In genomic region chr9:72260337-72260736, GRCm38 (mm10) we compare ENCODE assay signal across 8 mouse cellular contexts. TPM values are rescaled to one million over a fixed set of nuclear protein-coding genes. Genes with fewer than 3 reads are reported as not detected.
A peak's percentile ranks its signal among the peaks of the same experiment; 100 is the strongest.
DNase-seq lines count a peak whose midpoint lies in the region; TF ChIP-seq lines count a peak whose summit lies in the region.

No protein-coding gene starts in this region.

- H3K4me3 ChIP-seq in layer of hippocampus, adult 2 months: no peak overlapping the region
- peak overlapping the region; percentile 38 for H3K4me3 ChIP-seq in megakaryocyte, embryonic 14.5 days (replicated peaks)

- no peak for DNase-seq in layer of hippocampus, adult 2 months (ENCODE audit: low spot score in 2 of 2)
- no peak for DNase-seq in layer of hippocampus, postnatal 25 days (ENCODE audit: extremely low spot score in 1 of 2, low spot score in 1 of 2)
- peak; percentile 42 for DNase-seq in WW6 (ENCODE audit: low read depth, low spot score)
- DNase-seq in kidney, adult 9 months: peak; percentile 74
- DNase-seq in urinary bladder, adult 18-20 months (ENCODE audit: low spot score in 2 of 2): no peak
- no peak for DNase-seq in neural tube, embryonic 10.5 days (ENCODE audit: extremely low spot score, low spot score)
- DNase-seq in cerebellum, adult 9-10 months: no peak

- no peaks in the 10 kb centered on the region for H3K27me3 ChIP-seq in megakaryocyte, embryonic 14.5 days (replicated peaks)

- no peak overlapping the region for H3K27ac ChIP-seq in layer of hippocampus, adult 2 months

- 0 out of 2 replicates have a peak, but pooled peaks cover 7% of the 10 kb centered on the region for H3K4me1 ChIP-seq in megakaryocyte, embryonic 14.5 days

- peaks cover 16% of the 10 kb centered on the region for H3K9me3 ChIP-seq in megakaryocyte, embryonic 14.5 days

- TF ChIP-seq CTCF in layer of hippocampus, adult 2 months (conservative IDR thresholded peaks at IDR 0.05): peak; percentile 69

- H3K36me3 ChIP-seq in megakaryocyte, embryonic 14.5 days (replicated peaks; ENCODE audit: low read length): no peaks in the 10 kb centered on the region

RNA-seq across cellular contexts. Expression of gene Zfp280d, which starts 14.3 kb away (rescaled TPM):
- total RNA-seq in layer of hippocampus, adult 2 months (2021): 10 to 100 TPM; 50.5 to 56.2 TPM
- 10 to 100 TPM; 42.3 to 54.1 TPM for total RNA-seq in layer of hippocampus, postnatal 25 days (2021)
- 1.1 and 3.3 TPM in 2 replicates for polyA plus RNA-seq in megakaryocyte, embryonic 14.5 days (2012; ENCODE audit: insufficient read depth, low replicate concordance)

Comparison
In these comparisons a context has a peak if more than half of its experiments do, and no peak if none do; other contexts are left out.
1. DNase-seq: peak in WW6 (single experiment) and kidney, adult 9 months (single experiment); none in layer of hippocampus, adult 2 months (0 of 2), layer of hippocampus, postnatal 25 days (0 of 2), urinary bladder, adult 18-20 months (0 of 2), neural tube, embryonic 10.5 days (single experiment) and cerebellum, adult 9-10 months (single experiment).